Mouse (Mus musculus): ENCODE measurements around the gene Defb19.

GRCm38 (mm10) chr2:152604057-152604456 lies 23.9 kb upstream of the Defb19 start, which contains the start of gene Defb36:
- no peak for TF ChIP-seq MAFK (IDR thresholded peaks at IDR 0.05; ENCODE audit: borderline replicate concordance, low read depth, low read length)
- TF ChIP-seq POLR2A (IDR thresholded peaks at IDR 0.05; ENCODE audit: control insufficient read depth in 1 of 2, insufficient read depth in 1 of 2, low read depth in 1 of 2, low read length in 2 of 2, poor library complexity in 1 of 2): no peak
- TF ChIP-seq EP300 (IDR thresholded peaks at IDR 0.05; ENCODE audit: low read depth in 1 of 2, low read length in 2 of 2): no peak
- no peak for TF ChIP-seq MEF2A (IDR thresholded peaks at IDR 0.05; ENCODE audit: extremely low read depth, insufficient replicate concordance, low read depth, low read length, poor library complexity, severe bottlenecking)
- peak; percentile 38 to 57 (median 52); a peak in 5 of 6 replicates for TF ChIP-seq CTCF (IDR thresholded peaks at IDR 0.05 in 2 of 3, conservative IDR thresholded peaks at IDR 0.05 in 1 of 3; ENCODE audit: control insufficient read depth in 1 of 3, insufficient read depth in 1 of 3, low read depth in 2 of 3, low read length in 3 of 3, poor library complexity in 1 of 3, severe bottlenecking in 1 of 3)
- no peak for TF ChIP-seq UBTF (IDR thresholded peaks at IDR 0.05; ENCODE audit: borderline replicate concordance, insufficient read depth, low read depth, low read length)
- TF ChIP-seq USF2 (IDR thresholded peaks at IDR 0.05; ENCODE audit: borderline replicate concordance in 1 of 2, insufficient read depth in 1 of 2, low read depth in 1 of 2, low read length in 2 of 2): no peak
- TF ChIP-seq NELFE (IDR thresholded peaks at IDR 0.05; ENCODE audit: low read depth, low read length): no peak
- no peak for TF ChIP-seq CHD1 (IDR thresholded peaks at IDR 0.05; ENCODE audit: low read depth, low read length)
- TF ChIP-seq RAD21 (IDR thresholded peaks at IDR 0.05; ENCODE audit: low read depth, low read length): peak; percentile 10
- TF ChIP-seq CHD2 (IDR thresholded peaks at IDR 0.05; ENCODE audit: low read length): no peak
